ENCODE assay signal across 9 mouse cellular contexts in genomic region chr8:124758544-124758943, GRCm38 (mm10). TPM values are rescaled to one million over a fixed set of nuclear protein-coding genes. Genes with fewer than 3 reads are reported as not detected.
A peak's percentile ranks its signal among the peaks of the same experiment; 100 is the strongest.
DNase-seq lines count a peak whose midpoint lies in the region; ATAC-seq lines count a peak whose summit lies in the region.
"Had no signal": no experiment of that assay in that cellular context is flagged by ENCODE, and none has a peak within 500 bp of the region (broad histone marks: within the 10 kb centered on the region; RNA-seq: fewer than 3 reads in every experiment).

No protein-coding gene starts in this region.

- no peaks in the 10 kb centered on the region for H3K36me3 ChIP-seq in hindbrain, embryonic 11.5 days (ENCODE audit: control insufficient read depth, insufficient read depth, low read length)
- no peaks in the 10 kb centered on the region for H3K36me3 ChIP-seq in hindbrain, embryonic 12.5 days

- H3K9me3 ChIP-seq in hindbrain, embryonic 11.5 days (ENCODE audit: control insufficient read depth, low read length), result no peaks in the 10 kb centered on the region
- no peaks in the 10 kb centered on the region for H3K9me3 ChIP-seq in hindbrain, embryonic 12.5 days (replicated peaks)

- WGBS in hindbrain, embryonic 11.5 days, result 41% methylated on average over 3 of the region's 3 CpGs
- 40% methylated on average over 3 of the region's 3 CpGs for WGBS in hindbrain, embryonic 12.5 days

- no peak for ATAC-seq in hindbrain, embryonic 11.5 days (ENCODE audit: low FRiP score)
- no peak for ATAC-seq in hindbrain, embryonic 12.5 days (ENCODE audit: low FRiP score)

- no peak overlapping the region for H3K9ac ChIP-seq in hindbrain, embryonic 11.5 days (ENCODE audit: low read depth, low read length)
- H3K9ac ChIP-seq in hindbrain, embryonic 12.5 days, result no peak overlapping the region

- peaks cover 5% of the 10 kb centered on the region; the same call in 1 of the 2 replicates for H3K27me3 ChIP-seq in hindbrain, embryonic 11.5 days (ENCODE audit: control insufficient read depth, insufficient read depth, low read length)
- H3K27me3 ChIP-seq in hindbrain, embryonic 12.5 days, result peaks cover 18% of the 10 kb centered on the region

- DNase-seq in hindbrain, embryonic 11.5 days (ENCODE audit: low spot score), result peak; percentile 37
- DNase-seq in A20 (ENCODE audit: low read depth, low spot score) (peak; percentile 76), R1 (ENCODE audit: low read depth, low spot score) (peak; percentile 76)
- DNase-seq in lung, postnatal 14 days, result peak; percentile 58
- no peak for DNase-seq in left cerebral cortex, adult 18-20 months (ENCODE audit: low spot score in 2 of 2)
- no peak for DNase-seq in urinary bladder, adult 2 months (ENCODE audit: low spot score)
- DNase-seq in Muller cell, postnatal 12 days (ENCODE audit: inconsistent ontology term), result no peak

- H3K27ac ChIP-seq in hindbrain, embryonic 11.5 days (ENCODE audit: low read depth, low read length), result no peak overlapping the region
- no peak overlapping the region for H3K27ac ChIP-seq in hindbrain, embryonic 12.5 days

- no peaks in the 10 kb centered on the region for H3K4me1 ChIP-seq in hindbrain, embryonic 11.5 days (replicated peaks; ENCODE audit: control insufficient read depth, insufficient read depth, low read length)
- H3K4me1 ChIP-seq in hindbrain, embryonic 12.5 days, result peaks cover 5% of the 10 kb centered on the region; the same call in 1 of the 2 replicates

- no peak overlapping the region for H3K4me2 ChIP-seq in hindbrain, embryonic 11.5 days (replicated peaks; ENCODE audit: low read depth, low read length)
- no peak overlapping the region for H3K4me2 ChIP-seq in hindbrain, embryonic 12.5 days (replicated peaks)

- no peak overlapping the region for H3K4me3 ChIP-seq in hindbrain, embryonic 11.5 days (ENCODE audit: low read depth, low read length)
- H3K4me3 ChIP-seq in hindbrain, embryonic 12.5 days, result no peak overlapping the region
- H3K4me3 ChIP-seq: myocyte had no signal

RNA-seq across cellular contexts. Expression of gene Fam89a, which starts 6.9 kb away (rescaled TPM):
- polyA plus RNA-seq in hindbrain, embryonic 11.5 days (2014; fragmentation: Nextera tagmentation; extraction: Ambion mirVana), result 3.9 and 4.3 TPM in 2 replicates
- 5.1 and 6.0 TPM in 2 replicates for polyA plus RNA-seq in hindbrain, embryonic 12.5 days (2016; fragmentation: Nextera tagmentation; extraction: Ambion mirVana)
- under 1 TPM; 0.49 to 0.53 TPM for total RNA-seq in left cerebral cortex, adult 18-20 months (2021)
- 1.1 and 1.5 TPM in 2 replicates for polyA plus RNA-seq in urinary bladder, adult 2 months (2012; rRNA removed)

RNA-seq across cellular contexts. Expression of gene Trim67, which starts 34.3 kb away (rescaled TPM):
- polyA plus RNA-seq in hindbrain, embryonic 11.5 days (2014; fragmentation: Nextera tagmentation; extraction: Ambion mirVana), result 6.5 and 7.3 TPM in 2 replicates
- 11.9 and 13.2 TPM in 2 replicates for polyA plus RNA-seq in hindbrain, embryonic 12.5 days (2016; fragmentation: Nextera tagmentation; extraction: Ambion mirVana)
- total RNA-seq in left cerebral cortex, adult 18-20 months (2021), result 1 to 10 TPM; 1.5 to 2.2 TPM
- polyA plus RNA-seq in urinary bladder, adult 2 months (2012; rRNA removed), result 0.08 and 0.10 TPM in 2 replicates

RNA-seq across cellular contexts. Expression of gene Arv1, which starts 36.6 kb away (rescaled TPM):
- 32.2 and 34.0 TPM in 2 replicates for polyA plus RNA-seq in hindbrain, embryonic 11.5 days (2014; fragmentation: Nextera tagmentation; extraction: Ambion mirVana)
- polyA plus RNA-seq in hindbrain, embryonic 12.5 days (2016; fragmentation: Nextera tagmentation; extraction: Ambion mirVana), result 33.4 and 37.7 TPM in 2 replicates
- total RNA-seq in left cerebral cortex, adult 18-20 months (2021), result 10 to 100 TPM; 10.3 to 12.8 TPM
- 11.7 and 15.4 TPM in 2 replicates for polyA plus RNA-seq in urinary bladder, adult 2 months (2012; rRNA removed)

RNA-seq across cellular contexts. Expression of gene Ttc13, which starts 36.8 kb away (rescaled TPM):
- 59.0 and 59.1 TPM in 2 replicates for polyA plus RNA-seq in hindbrain, embryonic 11.5 days (2014; fragmentation: Nextera tagmentation; extraction: Ambion mirVana)
- 61.4 and 62.2 TPM in 2 replicates for polyA plus RNA-seq in hindbrain, embryonic 12.5 days (2016; fragmentation: Nextera tagmentation; extraction: Ambion mirVana)
- total RNA-seq in left cerebral cortex, adult 18-20 months (2021), result 10 to 100 TPM; 36.7 to 38.6 TPM
- 18.2 and 19.1 TPM in 2 replicates for polyA plus RNA-seq in urinary bladder, adult 2 months (2012; rRNA removed)

Comparison
In these comparisons a context has a peak if more than half of its experiments do, and no peak if none do; other contexts are left out.
1. DNase-seq: peak in hindbrain, embryonic 11.5 days (single experiment), A20 (single experiment), R1 (single experiment) and lung, postnatal 14 days (single experiment); none in left cerebral cortex, adult 18-20 months (0 of 2), urinary bladder, adult 2 months (single experiment) and Muller cell, postnatal 12 days (single experiment).